Mouse (Mus musculus): ENCODE measurements at regions not wholly inside any gene's neighbourhood (a gene's known extent, or its start where the extent isn't known, plus 50 kb on each side); places are given as distances from the start of the nearest gene placed in this dataset.

DNA sequence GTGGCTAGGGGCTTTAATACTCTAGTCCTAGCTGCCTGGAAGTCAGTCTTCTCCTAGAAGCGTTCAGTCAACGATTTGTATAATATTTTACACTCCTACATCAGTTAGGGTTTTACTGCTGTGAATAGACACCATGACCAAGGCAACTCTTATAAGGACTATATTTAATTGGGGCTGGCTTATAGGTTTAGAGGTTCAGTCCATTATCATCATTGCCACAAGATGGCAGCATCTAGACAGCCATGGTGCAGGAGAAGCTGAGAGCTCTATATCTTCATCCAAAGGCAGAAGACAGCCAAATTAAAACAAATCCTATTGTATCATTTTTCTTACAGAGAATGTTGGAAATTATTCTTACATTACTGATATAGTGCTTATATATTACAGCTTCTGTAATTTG is 167.0 kb upstream of the Ndn start:
- Histone ChIP-seq H3K9ac (ENCODE audit: low read length) (no peak overlapping the region), H3K36me3 (ENCODE audit: control insufficient read depth, insufficient read depth, low read length) (peaks cover 2% of the 10 kb centered on the region; the same call in 1 of the 2 replicates), H3K9me3 (replicated peaks; ENCODE audit: control insufficient read depth, low read length) (no peaks in the 10 kb centered on the region), H3K4me3 (ENCODE audit: low read depth, low read length) (no peak overlapping the region), H3K4me1 (ENCODE audit: control insufficient read depth, insufficient read depth, low read length) (no peaks in the 10 kb centered on the region), H3K27ac (ENCODE audit: low read depth, low read length) (no peak overlapping the region), H3K27me3 (replicated peaks; ENCODE audit: control insufficient read depth, insufficient read depth, low read length) (no peaks in the 10 kb centered on the region), H3K4me2 (ENCODE audit: low read length) (no peak overlapping the region)
- ATAC-seq (no peak), DNase-seq (ENCODE audit: low spot score) (peak; percentile 57)
- 61% methylated on average over 2 of the region's 2 CpGs for WGBS

DNA sequence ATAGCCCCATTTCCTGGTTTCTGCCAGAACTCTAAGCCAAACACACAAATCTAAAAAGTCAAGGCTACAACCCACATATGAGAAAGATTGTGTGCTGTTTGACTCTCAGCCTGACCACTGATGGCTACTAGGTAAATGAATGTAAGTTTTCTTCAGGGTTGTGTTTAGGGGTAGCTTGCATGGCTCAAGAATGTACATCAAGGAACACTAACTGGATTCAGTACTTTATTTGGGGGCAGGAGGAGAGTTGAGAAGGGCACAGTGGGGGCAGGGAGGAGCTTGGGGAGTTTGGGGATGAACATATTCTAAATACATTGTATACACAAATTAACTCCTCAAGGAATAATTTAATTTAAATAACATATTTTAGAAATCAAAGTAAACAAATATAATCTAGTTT is 137.8 kb upstream of the Ndn start:
- Histone ChIP-seq H3K4me2 (ENCODE audit: low read length) (peak overlapping the region; percentile 46), H3K27ac (ENCODE audit: low read depth, low read length) (no peak overlapping the region), H3K4me1 (ENCODE audit: control insufficient read depth, insufficient read depth, low read length) (no peaks in the 10 kb centered on the region), H3K36me3 (ENCODE audit: control insufficient read depth, insufficient read depth, low read length) (peaks cover 11% of the 10 kb centered on the region), H3K27me3 (replicated peaks; ENCODE audit: control insufficient read depth, insufficient read depth, low read length) (no peaks in the 10 kb centered on the region), H3K9me3 (replicated peaks; ENCODE audit: control insufficient read depth, low read length) (no peaks in the 10 kb centered on the region), H3K4me3 (ENCODE audit: low read depth, low read length) (peak overlapping the region; percentile 23), H3K9ac (ENCODE audit: low read length) (peak overlapping the region; percentile 29; the same call in 1 of the 2 replicates)
- ATAC-seq (no peak), DNase-seq (ENCODE audit: low spot score) (no peak)

DNA sequence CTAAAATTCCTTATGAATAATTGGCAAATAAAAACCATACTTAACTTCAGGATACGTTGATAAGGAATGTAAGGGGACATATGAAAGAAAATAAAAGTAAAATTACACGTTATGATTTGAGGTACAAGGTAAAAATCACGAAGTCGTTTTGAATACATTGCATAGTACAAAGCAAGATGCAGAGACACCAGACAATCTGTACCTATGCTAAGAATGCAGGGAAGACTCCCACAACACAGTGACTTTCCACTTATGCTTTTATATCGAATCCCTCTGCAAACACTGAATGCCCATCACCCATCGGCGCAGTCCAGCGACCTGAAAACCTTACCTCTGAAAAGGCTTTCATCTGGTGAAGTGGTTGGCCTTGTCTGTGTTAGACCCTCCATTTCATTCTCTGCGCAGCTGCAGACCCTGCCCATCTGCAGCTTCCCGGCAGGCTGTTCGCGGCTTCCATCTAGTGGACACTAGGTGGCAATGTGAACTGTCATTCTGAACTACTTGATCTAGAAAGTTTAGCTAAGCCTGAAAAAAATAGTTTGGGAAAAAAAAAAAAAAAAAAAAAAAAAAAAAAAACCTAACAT is 137.2 kb upstream of the Ndn start:
- Histone ChIP-seq H3K4me3 (ENCODE audit: low read depth, low read length) (peak overlapping the region; percentile 39), H3K9me3 (replicated peaks; ENCODE audit: control insufficient read depth, low read length) (no peaks in the 10 kb centered on the region), H3K9ac (ENCODE audit: low read length) (peak overlapping the region; percentile 61), H3K4me2 (ENCODE audit: low read length) (peak overlapping the region; percentile 39), H3K27ac (ENCODE audit: low read depth, low read length) (no peak overlapping the region), H3K4me1 (ENCODE audit: control insufficient read depth, insufficient read depth, low read length) (no peaks in the 10 kb centered on the region), H3K36me3 (ENCODE audit: control insufficient read depth, insufficient read depth, low read length) (peaks cover 7% of the 10 kb centered on the region), H3K27me3 (replicated peaks; ENCODE audit: control insufficient read depth, insufficient read depth, low read length) (no peaks in the 10 kb centered on the region)
- peak; percentile 89 for DNase-seq (ENCODE audit: low spot score)
- 37% methylated on average over 12 of the region's 12 CpGs for WGBS
- peak; percentile 94 for ATAC-seq

DNA sequence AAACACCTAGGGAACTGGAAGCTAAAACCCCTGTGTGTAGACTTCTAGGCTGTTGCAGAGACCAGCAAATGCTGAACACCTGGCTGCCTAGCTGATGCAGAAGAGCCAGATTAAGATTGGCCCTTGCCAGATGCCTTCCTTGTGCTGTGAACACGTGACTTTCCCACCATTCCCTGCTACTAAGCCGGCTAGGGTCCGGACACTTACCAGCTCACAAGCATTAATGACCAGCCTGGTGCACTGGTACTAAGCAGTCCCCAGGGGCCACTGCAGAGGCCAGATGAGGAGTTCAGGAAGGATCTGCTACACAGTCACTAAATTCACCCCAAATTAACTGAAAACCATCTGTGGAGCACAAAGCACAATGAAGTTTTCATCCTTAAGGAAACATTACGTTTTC is 121.2 kb upstream of the Ndn start:
- ATAC-seq: no peak
- Histone ChIP-seq H3K9ac (ENCODE audit: low read length) (no peak overlapping the region), H3K36me3 (ENCODE audit: control insufficient read depth, insufficient read depth, low read length) (no peaks in the 10 kb centered on the region), H3K4me1 (ENCODE audit: control insufficient read depth, insufficient read depth, low read length) (no peaks in the 10 kb centered on the region), H3K27ac (ENCODE audit: low read depth, low read length) (no peak overlapping the region), H3K27me3 (replicated peaks; ENCODE audit: control insufficient read depth, insufficient read depth, low read length) (no peaks in the 10 kb centered on the region), H3K4me2 (ENCODE audit: low read length) (no peak overlapping the region), H3K4me3 (ENCODE audit: low read depth, low read length) (no peak overlapping the region), H3K9me3 (replicated peaks; ENCODE audit: control insufficient read depth, low read length) (no peaks in the 10 kb centered on the region)
- WGBS: 28% methylated on average over 4 of the region's 4 CpGs
- no peak for DNase-seq (ENCODE audit: low spot score)

DNA sequence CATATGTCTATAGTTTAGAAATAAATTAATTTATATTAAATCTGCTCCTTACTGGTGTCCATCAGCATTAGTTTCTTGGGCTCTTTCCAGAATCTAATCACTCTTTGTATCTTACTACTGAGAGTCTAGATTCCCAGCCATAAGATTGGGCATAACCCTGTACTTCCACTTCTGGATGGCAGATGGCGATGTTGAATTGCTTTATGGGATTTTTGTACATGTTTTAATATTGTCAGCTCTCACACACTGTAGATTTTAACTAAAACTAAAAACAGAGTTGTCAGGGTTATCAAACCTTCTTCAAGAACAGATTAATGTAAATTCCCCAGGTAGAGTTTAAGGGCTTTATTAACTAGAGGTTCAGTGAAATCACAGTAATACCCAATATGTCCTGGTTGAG is 118.6 kb upstream of the Ndn start:
- 8% methylated on average over 1 of the region's 1 CpGs for WGBS
- peak; percentile 66 for DNase-seq (ENCODE audit: low spot score)

DNA sequence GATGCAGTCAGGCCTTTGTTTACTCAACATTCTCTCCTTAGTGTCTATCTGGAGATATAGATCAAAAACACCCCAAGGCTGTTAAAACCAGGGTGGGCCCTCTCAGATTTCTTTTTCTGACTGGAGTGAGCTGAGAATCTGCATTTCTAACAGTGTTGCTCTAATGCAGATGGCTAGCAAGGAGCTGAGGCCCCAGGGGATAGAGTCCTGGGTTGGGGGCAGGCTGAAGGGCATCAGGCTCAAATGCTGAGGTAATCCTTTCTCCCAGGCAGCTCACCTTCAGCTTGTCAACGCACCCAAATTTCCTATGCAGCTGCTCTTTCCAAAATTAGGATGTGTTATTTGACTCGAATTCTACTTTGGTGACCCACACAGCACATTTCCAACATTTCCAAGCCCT is 115.7 kb upstream of the Ndn start:
- H3K9me3 ChIP-seq (replicated peaks; ENCODE audit: control insufficient read depth, low read length): no peaks in the 10 kb centered on the region
- H3K4me1 ChIP-seq (ENCODE audit: control insufficient read depth, insufficient read depth, low read length): peaks cover 9% of the 10 kb centered on the region; the same call in 1 of the 2 replicates
- DNase-seq (ENCODE audit: low spot score) (no peak), ATAC-seq (peak; percentile 24; the same call in 1 of the 2 replicates)
- no peaks in the 10 kb centered on the region for H3K27me3 ChIP-seq (replicated peaks; ENCODE audit: control insufficient read depth, insufficient read depth, low read length)
- H3K27ac ChIP-seq (ENCODE audit: low read depth, low read length): no peak overlapping the region
- H3K4me3 ChIP-seq (ENCODE audit: low read depth, low read length): no peak overlapping the region
- WGBS: 27% methylated on average over 2 of the region's 2 CpGs
- H3K4me2 ChIP-seq (ENCODE audit: low read length): peak overlapping the region; percentile 41
- no peak overlapping the region for H3K9ac ChIP-seq (ENCODE audit: low read length)
- H3K36me3 ChIP-seq (ENCODE audit: control insufficient read depth, insufficient read depth, low read length): no peaks in the 10 kb centered on the region

More for the DNA sequence above, 118.6 kb upstream of the Ndn start:
- no peak overlapping the region for H3K9ac ChIP-seq (ENCODE audit: low read length)
- H3K27ac ChIP-seq (ENCODE audit: low read depth, low read length): no peak overlapping the region
- H3K36me3 ChIP-seq (ENCODE audit: control insufficient read depth, insufficient read depth, low read length): no peaks in the 10 kb centered on the region
- ATAC-seq: no peak
- no peak overlapping the region for H3K4me3 ChIP-seq (ENCODE audit: low read depth, low read length)
- no peak overlapping the region for H3K4me2 ChIP-seq (ENCODE audit: low read length)
- H3K9me3 ChIP-seq (replicated peaks; ENCODE audit: control insufficient read depth, low read length): no peaks in the 10 kb centered on the region
- peaks cover 9% of the 10 kb centered on the region; the same call in 1 of the 2 replicates for H3K4me1 ChIP-seq (ENCODE audit: control insufficient read depth, insufficient read depth, low read length)
- H3K27me3 ChIP-seq (replicated peaks; ENCODE audit: control insufficient read depth, insufficient read depth, low read length): no peaks in the 10 kb centered on the region

DNA sequence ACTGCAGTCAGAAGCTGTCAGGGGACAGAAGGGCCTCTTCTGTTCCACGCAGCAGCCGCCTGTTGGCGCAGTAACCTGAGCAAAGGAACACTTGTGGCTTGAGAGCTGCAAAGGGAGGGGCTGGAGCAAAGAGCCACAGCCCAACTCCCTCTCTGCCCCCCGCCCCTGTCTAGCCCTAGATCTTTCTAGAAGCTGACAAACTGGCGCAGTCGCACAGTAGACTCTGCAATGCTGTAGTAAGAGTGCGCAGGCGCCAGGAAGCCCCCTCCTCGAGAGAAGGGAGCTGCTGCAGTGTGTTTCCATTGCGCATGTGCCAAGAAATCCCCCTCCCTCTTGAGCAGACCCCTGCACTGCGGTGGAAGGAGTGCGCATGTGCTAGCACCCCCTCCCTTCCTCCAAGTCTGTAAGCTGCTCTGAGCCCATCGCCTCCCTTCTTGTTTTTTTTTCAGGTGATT is 115.2 kb upstream of the Ndn start:
- WGBS: 24% methylated on average over 13 of the region's 13 CpGs
- Histone ChIP-seq H3K4me3 (ENCODE audit: low read depth, low read length) (no peak overlapping the region), H3K9ac (ENCODE audit: low read length) (no peak overlapping the region), H3K36me3 (ENCODE audit: control insufficient read depth, insufficient read depth, low read length) (no peaks in the 10 kb centered on the region), H3K27me3 (replicated peaks; ENCODE audit: control insufficient read depth, insufficient read depth, low read length) (no peaks in the 10 kb centered on the region), H3K9me3 (replicated peaks; ENCODE audit: control insufficient read depth, low read length) (no peaks in the 10 kb centered on the region), H3K27ac (ENCODE audit: low read depth, low read length) (no peak overlapping the region), H3K4me2 (ENCODE audit: low read length) (peak overlapping the region; percentile 41), H3K4me1 (ENCODE audit: control insufficient read depth, insufficient read depth, low read length) (peaks cover 9% of the 10 kb centered on the region; the same call in 1 of the 2 replicates)
- ATAC-seq (peak; percentile 94), DNase-seq (ENCODE audit: low spot score) (peak; percentile 95)

DNA sequence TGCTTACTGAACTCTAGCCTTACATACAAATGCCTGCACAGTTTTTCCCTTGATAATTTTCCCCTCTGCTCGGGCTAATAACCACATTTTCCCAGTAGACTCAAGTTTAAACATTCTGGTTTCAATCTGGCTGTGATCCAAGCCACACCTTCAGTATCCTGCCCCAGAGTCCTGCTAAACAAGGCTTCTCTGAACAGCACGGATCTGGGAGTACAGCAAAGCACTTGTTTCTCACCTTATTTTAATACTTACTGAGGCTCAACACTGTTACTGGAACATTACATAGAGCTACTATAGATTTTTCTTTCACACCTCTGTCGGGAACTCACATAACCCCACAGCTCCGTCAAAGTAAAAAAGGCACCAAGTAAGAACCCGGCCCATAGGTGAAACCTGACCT is 114.3 kb upstream of the Ndn start:
- Histone ChIP-seq H3K4me2 (ENCODE audit: low read length) (no peak overlapping the region), H3K27me3 (replicated peaks; ENCODE audit: control insufficient read depth, insufficient read depth, low read length) (no peaks in the 10 kb centered on the region), H3K27ac (ENCODE audit: low read depth, low read length) (peak overlapping the region; percentile 48; the same call in 1 of the 2 replicates), H3K36me3 (ENCODE audit: control insufficient read depth, insufficient read depth, low read length) (no peaks in the 10 kb centered on the region), H3K4me3 (ENCODE audit: low read depth, low read length) (no peak overlapping the region), H3K9ac (ENCODE audit: low read length) (no peak overlapping the region), H3K4me1 (ENCODE audit: control insufficient read depth, insufficient read depth, low read length) (peaks cover 9% of the 10 kb centered on the region; the same call in 1 of the 2 replicates), H3K9me3 (replicated peaks; ENCODE audit: control insufficient read depth, low read length) (no peaks in the 10 kb centered on the region)
- DNase-seq (ENCODE audit: low spot score) (peak; percentile 34), ATAC-seq (no peak)
- WGBS: 59% methylated on average over 5 of the region's 5 CpGs

DNA sequence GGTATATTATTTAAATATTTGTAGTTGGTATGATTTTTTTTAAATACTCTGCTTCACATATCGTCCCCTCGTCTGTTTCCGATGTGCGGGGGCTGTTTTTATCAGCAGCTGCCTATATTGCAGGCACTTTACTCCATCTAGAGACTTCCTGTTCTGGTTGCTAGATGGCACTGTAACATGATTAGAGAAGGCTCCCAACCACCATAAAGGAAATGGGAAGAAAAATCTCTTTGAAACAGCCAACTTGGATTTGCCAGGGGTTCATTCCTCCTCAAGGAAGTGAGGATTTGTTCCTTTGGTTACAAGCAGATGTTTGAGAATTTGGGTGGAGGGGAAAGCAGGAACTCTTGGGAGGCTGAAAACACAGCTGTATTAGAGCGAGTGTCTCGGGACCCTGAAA is 112.3 kb upstream of the Ndn start:
- WGBS: 65% methylated on average over 6 of the region's 6 CpGs
- no peaks in the 10 kb centered on the region for H3K9me3 ChIP-seq (replicated peaks; ENCODE audit: control insufficient read depth, low read length)
- H3K4me3 ChIP-seq (ENCODE audit: low read depth, low read length): no peak overlapping the region
- no peak overlapping the region for H3K4me2 ChIP-seq (ENCODE audit: low read length)
- H3K4me1 ChIP-seq (ENCODE audit: control insufficient read depth, insufficient read depth, low read length): peaks cover 9% of the 10 kb centered on the region; the same call in 1 of the 2 replicates
- H3K27me3 ChIP-seq (replicated peaks; ENCODE audit: control insufficient read depth, insufficient read depth, low read length): no peaks in the 10 kb centered on the region
- ATAC-seq (no peak), DNase-seq (ENCODE audit: low spot score) (peak; percentile 68)
- H3K36me3 ChIP-seq (ENCODE audit: control insufficient read depth, insufficient read depth, low read length): no peaks in the 10 kb centered on the region
- no peak overlapping the region for H3K9ac ChIP-seq (ENCODE audit: low read length)
- H3K27ac ChIP-seq (ENCODE audit: low read depth, low read length): no peak overlapping the region

Data from forebrain, embryonic 14.5 days (tissue).